Mouse (Mus musculus) embryonic facial prominence, embryonic 10.5 days (tissue): Measurements from ENCODE around the gene Hoxd3. TPM values are rescaled to one million over a fixed set of nuclear protein-coding genes. Genes with fewer than 3 reads are reported as not detected.

Experiments used
- DNase-seq: peaks from one replicate; pipeline ENCODE4 v3.0.0-alpha.2; 2017; ENCODE audit warnings: low spot score
- H3K27ac ChIP-seq: fragments of 300-500 bp; sonication (generic); replicated peaks from 2 replicates; pipeline ENCODE4 v1.5.1; 2016; ENCODE audit warnings: mild to moderate bottlenecking
- H3K27me3 ChIP-seq: fragments of 300-500 bp; sonication (generic); replicated peaks from 2 replicates; pipeline ENCODE4 v1.6.1; 2016; ENCODE audit warnings: low read depth, mild to moderate bottlenecking; ENCODE audit not compliant: poor library complexity, severe bottlenecking
- H3K36me3 ChIP-seq: fragments of 300-500 bp; sonication (generic); replicated peaks from 2 replicates; pipeline ENCODE4 v1.6.1; 2016; ENCODE audit warnings: mild to moderate bottlenecking, moderate library complexity
- H3K4me1 ChIP-seq: fragments of 300-500 bp; sonication (generic); 2 replicates; pipeline ENCODE4 v1.6.1; 2016
- H3K4me3 ChIP-seq: fragments of 300-500 bp; sonication (generic); 2 replicates; pipeline ENCODE4 v1.5.1; 2016; ENCODE audit warnings: mild to moderate bottlenecking, moderate library complexity
- H3K9me3 ChIP-seq: fragments of 300-500 bp; sonication (generic); 2 replicates; pipeline ENCODE4 v1.6.1; 2016; ENCODE audit warnings: mild to moderate bottlenecking
- WGBS: fragments of 180-500 bp; shearing (Covaris S2); methylation state at CpG from one replicate; pipeline ENCODE4 v1.1.7; 2016; 5-methylcytosine and 5-hydroxymethylcytosine counted together
- microRNA counts: library from miRNA; unstranded; fragments of <30 nt; microRNA quantifications from one replicate; lab custom pipeline; 2017
- microRNA-seq: library from miRNA; unstranded; fragments of <30 nt; microRNA quantifications from one replicate; pipeline ENCODE4, GENCODE M21; 2017
- polyA plus RNA-seq: library from polyadenylated mRNA; unstranded; fragments of >200 nt; fragmentation: Nextera tagmentation; extraction: Ambion mirVana; gene quantifications from 2 replicates; pipeline ENCODE4 v1.2.1, GENCODE M21; 2016

The Hoxd3 gene
- polyA plus RNA-seq, 1 experiment from 2014 or later: 1.7 TPM

GRCm38 (mm10) chr2:74795531-74795930 is 83.8 kb downstream of the Hoxd3 start:
- DNase-seq: no peak
- Histone ChIP-seq H3K27ac (no peak overlapping the region), H3K4me3 (no peak overlapping the region), H3K4me1 (no peaks in the 10 kb centered on the region), H3K27me3 (no peaks in the 10 kb centered on the region), H3K36me3 (no peaks in the 10 kb centered on the region), H3K9me3 (no peaks in the 10 kb centered on the region)
- 68% methylated on average over 7 of the region's 7 CpGs for WGBS

MicroRNAs encoded within 50 kb of the gene (microRNA counts, 519-probe panel; counts per million panel counts)
- 188 counts per million, percentile 57 among the panel's probes with 10 or more counts for microRNA mmu-miR-10b (lab: Ali Mortazavi, UCI)

Small RNA genes within 50 kb of the gene (microRNA-seq; reads per million reads assigned to microRNA genes)
- gene Gm44463: not detected
- 191 reads per million, percentile 57 among the genes with 10 or more reads in this experiment for gene Mir10b

Other genes with a start within 250 kb of the Hoxd3 start
- 35.2 and 35.3 TPM in 2 replicates for gene Lnpk, start 132.5 kb upstream of the Hoxd3 start, polyA plus RNA-seq
- 0.05 and 0.08 TPM in 2 replicates for gene Evx2, start 52.4 kb upstream of the Hoxd3 start, polyA plus RNA-seq
- gene Hoxd13, start 43.6 kb upstream of the Hoxd3 start, polyA plus RNA-seq: not detected in 2 replicates
- gene Hoxd12, start 36.9 kb upstream of the Hoxd3 start, polyA plus RNA-seq: not detected in 2 replicates
- not detected in 2 replicates for gene Hoxd11, start 32.4 kb upstream of the Hoxd3 start, polyA plus RNA-seq
- gene Hoxd10, start 20.0 kb upstream of the Hoxd3 start, polyA plus RNA-seq: not detected in 2 replicates
- not detected in 2 replicates for gene Hoxd9, start 14.2 kb upstream of the Hoxd3 start, polyA plus RNA-seq
- gene Hoxd8, start 7.3 kb upstream of the Hoxd3 start, polyA plus RNA-seq: not detected in 2 replicates
- gene Hoxd4, start within 50 bp of the Hoxd3 start, polyA plus RNA-seq: not detected in 2 replicates
- not detected in 2 replicates for gene Gm28230, start 14.8 kb downstream of the Hoxd3 start, polyA plus RNA-seq
- 0.20 and 0.39 TPM in 2 replicates for gene Hoxd1, start 51.1 kb downstream of the Hoxd3 start, polyA plus RNA-seq
- gene Mtx2, start 113.9 kb downstream of the Hoxd3 start, polyA plus RNA-seq: 112 and 113 TPM in 2 replicates